Mouse (Mus musculus) heart, embryonic 16.5 days (tissue): Measurements from ENCODE around the gene Zfp683. TPM values are rescaled to one million over a fixed set of nuclear protein-coding genes. Genes with fewer than 3 reads are reported as not detected.

ENCODE experiments used
- ATAC-seq: fragments of 200-750 bp; cut with Nextera tagmentation; replicated peaks from 2 replicates; pipeline ENCODE4 v1.8.0; 2017; ENCODE audit warnings: moderate number of reproducible peaks; ENCODE audit not compliant: insufficient read depth, low FRiP score; ENCODE audit errors: extremely low read depth
- H3K27ac ChIP-seq: fragments of 300-500 bp; sonication (generic); 2 replicates; pipeline ENCODE4 v1.5.1; 2014; ENCODE audit warnings: mild to moderate bottlenecking, low read length, control low read depth, moderate library complexity
- H3K27me3 ChIP-seq: fragments of 300-500 bp; sonication (generic); 2 replicates; pipeline ENCODE4 v1.6.1; 2014; ENCODE audit warnings: low read length, mixed read lengths; ENCODE audit not compliant: control insufficient read depth, insufficient read depth
- H3K36me3 ChIP-seq: fragments of 300-500 bp; sonication (generic); 2 replicates; pipeline ENCODE4 v1.6.1; 2014; ENCODE audit not compliant: control insufficient read depth, insufficient read depth
- H3K4me1 ChIP-seq: fragments of 300-500 bp; sonication (generic); 2 replicates; pipeline ENCODE4 v1.6.1; 2014; ENCODE audit warnings: low read length, mixed read lengths; ENCODE audit not compliant: control insufficient read depth, insufficient read depth
- H3K4me2 ChIP-seq: fragments of 300-500 bp; sonication (generic); 2 replicates; pipeline ENCODE4 v1.6.1; 2014; ENCODE audit warnings: low read depth, mild to moderate bottlenecking, control low read depth, low read length
- H3K4me3 ChIP-seq: fragments of 300-500 bp; sonication (generic); 2 replicates; pipeline ENCODE4 v1.5.1; 2014; ENCODE audit warnings: mild to moderate bottlenecking, control low read depth, low read length
- H3K9ac ChIP-seq: fragments of 300-500 bp; sonication (generic); 2 replicates; pipeline ENCODE4 v1.6.1; 2014; ENCODE audit warnings: low read length, control low read depth
- H3K9me3 ChIP-seq: fragments of 300-500 bp; sonication (generic); replicated peaks from 2 replicates; pipeline ENCODE4 v1.6.1; 2016; ENCODE audit warnings: low read length; ENCODE audit not compliant: control insufficient read depth
- WGBS: fragments of 180-500 bp; shearing (Covaris S2); extraction: QIAGEN DNeasy Blood & Tissue Kit; methylation state at CpG from one replicate; pipeline ENCODE4 v1.1.7; 2014; 5-methylcytosine and 5-hydroxymethylcytosine counted together
- polyA plus RNA-seq: library from polyadenylated mRNA; unstranded; fragments of >200 nt; fragmentation: Nextera tagmentation; extraction: Ambion mirVana; gene quantifications from 2 replicates; pipeline ENCODE4 v1.2.1, GENCODE M21; 2015

The Zfp683 gene
- polyA plus RNA-seq, 1 experiment from 2014 or later = 0.09 TPM

DNA sequence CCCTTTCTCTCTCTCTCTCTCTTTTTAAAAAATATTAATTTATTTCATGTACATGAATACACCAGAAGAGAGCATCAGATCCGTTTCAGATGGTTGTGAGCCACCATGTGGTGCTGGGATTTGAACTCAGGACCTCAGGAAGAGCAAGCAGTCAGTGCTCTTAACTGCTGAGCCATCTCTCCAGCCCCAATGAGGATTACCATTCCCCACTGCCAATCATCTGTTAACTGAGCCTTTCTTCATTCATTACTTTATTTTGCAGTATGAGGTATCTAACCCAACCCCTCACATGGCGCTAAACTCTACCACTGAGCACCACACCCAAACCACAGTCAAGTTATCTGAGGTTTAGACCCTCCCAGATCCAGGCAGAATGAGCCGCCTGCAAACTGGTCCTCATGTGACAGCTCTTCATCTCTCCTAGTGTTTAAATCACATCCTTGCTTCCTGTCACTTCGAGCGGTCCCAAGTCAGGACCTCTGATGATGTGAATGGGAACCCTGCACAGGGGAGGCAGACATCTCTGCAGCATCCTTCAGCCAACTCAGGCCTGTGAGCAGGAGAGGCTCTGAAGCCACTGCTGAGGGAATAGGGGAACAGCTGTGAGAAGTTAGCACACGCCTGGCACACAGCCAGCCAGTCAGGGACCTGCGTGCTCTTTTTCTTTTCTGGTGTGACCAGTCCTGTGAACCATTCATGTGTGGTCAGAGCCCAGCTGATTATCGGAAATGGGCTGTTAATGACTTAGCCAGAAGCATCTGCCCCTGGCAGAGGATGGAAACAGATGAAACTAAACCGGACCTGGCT, 12.1 kb upstream of the Zfp683 start:
- no peak overlapping the region for H3K4me3 ChIP-seq
- H3K27ac ChIP-seq = no peak overlapping the region
- no peak; the same call in 1 of the 2 replicates for ATAC-seq
- H3K4me1 ChIP-seq = no peaks in the 10 kb centered on the region
- no peak overlapping the region for H3K4me2 ChIP-seq
- WGBS = 32% methylated on average over 9 of the region's 9 CpGs
- H3K9me3 ChIP-seq = no peaks in the 10 kb centered on the region
- H3K27me3 ChIP-seq = no peaks in the 10 kb centered on the region
- H3K36me3 ChIP-seq = no peaks in the 10 kb centered on the region
- no peak overlapping the region for H3K9ac ChIP-seq

DNA sequence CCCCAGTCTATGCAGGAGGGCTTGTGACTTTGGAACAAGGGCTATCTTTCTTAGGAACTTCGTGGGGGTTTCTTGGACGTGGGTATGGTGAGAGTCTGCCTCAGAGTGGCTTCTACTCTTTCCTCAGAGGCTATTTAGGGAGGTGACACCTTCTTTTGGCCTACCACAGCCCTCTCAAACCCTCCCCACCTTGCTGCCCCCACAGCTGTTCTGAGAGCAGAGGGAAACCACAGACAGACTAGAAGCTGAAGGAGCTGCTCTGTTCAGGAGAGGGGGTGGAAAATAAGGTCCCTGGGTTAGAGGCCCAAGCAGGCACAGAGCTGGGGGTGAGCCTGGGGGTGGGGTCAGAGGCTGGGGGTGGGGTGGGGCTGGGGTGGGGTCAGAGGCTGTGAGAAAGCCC, 10.6 kb upstream of the Zfp683 start:
- Histone ChIP-seq H3K9me3 (no peaks in the 10 kb centered on the region), H3K4me2 (no peak overlapping the region), H3K27me3 (no peaks in the 10 kb centered on the region), H3K4me1 (no peaks in the 10 kb centered on the region), H3K9ac (no peak overlapping the region), H3K27ac (no peak overlapping the region), H3K4me3 (no peak overlapping the region), H3K36me3 (no peaks in the 10 kb centered on the region)
- no peak for ATAC-seq
- whole genome bisulfite sequencing = 34% methylated on average over 2 of the region's 2 CpGs

DNA sequence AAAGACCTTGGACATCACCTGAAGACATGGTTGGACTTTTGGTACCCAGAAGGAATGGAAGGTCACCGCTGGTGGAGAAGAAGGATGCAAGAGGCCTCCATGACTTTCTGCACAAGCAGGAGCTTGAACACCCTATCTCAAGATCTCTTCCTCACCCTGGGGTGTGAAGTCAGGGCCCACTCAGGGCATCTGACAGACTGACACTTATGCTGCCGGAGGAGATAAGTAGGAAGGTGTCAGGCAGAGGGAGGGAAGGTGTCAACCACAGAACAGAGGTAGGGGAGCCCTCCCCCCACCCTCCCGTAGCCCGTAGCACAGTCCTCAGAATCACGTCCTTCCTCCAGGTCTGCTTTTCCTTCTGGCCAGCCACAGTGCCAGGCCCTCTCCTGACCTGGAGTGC, 6.0 kb upstream of the Zfp683 start:
- no peak for ATAC-seq
- Histone ChIP-seq H3K4me3 (no peak overlapping the region), H3K9ac (no peak overlapping the region), H3K27me3 (no peaks in the 10 kb centered on the region), H3K9me3 (no peaks in the 10 kb centered on the region), H3K36me3 (no peaks in the 10 kb centered on the region), H3K4me2 (no peak overlapping the region), H3K27ac (no peak overlapping the region), H3K4me1 (peaks cover 6% of the 10 kb centered on the region)
- WGBS = 28% methylated on average over 5 of the region's 5 CpGs

DNA sequence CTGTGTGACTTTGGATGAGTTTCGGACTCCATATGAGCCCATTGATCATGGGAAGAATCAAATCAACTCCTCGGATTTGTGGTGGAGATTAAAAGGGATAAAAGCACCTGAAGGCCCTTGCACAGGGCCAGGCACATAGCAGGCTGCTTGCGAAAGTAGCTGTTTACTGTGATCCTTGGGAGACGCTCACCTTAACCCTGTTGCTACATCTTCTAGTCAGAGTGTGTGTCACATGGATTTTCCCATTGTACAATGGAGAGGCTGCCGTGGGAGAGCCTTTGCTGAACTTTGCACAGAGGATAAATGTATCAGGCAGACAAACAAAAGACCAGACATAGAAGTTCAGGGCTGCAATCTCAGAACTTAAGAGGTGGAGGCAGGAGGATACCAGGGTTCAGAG, 1.7 kb upstream of the Zfp683 start:
- H3K36me3 ChIP-seq = no peaks in the 10 kb centered on the region
- no peak overlapping the region for H3K27ac ChIP-seq
- no peak overlapping the region for H3K4me3 ChIP-seq
- no peak overlapping the region for H3K9ac ChIP-seq
- no peak overlapping the region for H3K4me2 ChIP-seq
- no peak for ATAC-seq
- H3K27me3 ChIP-seq = no peaks in the 10 kb centered on the region
- H3K4me1 ChIP-seq = peaks cover 11% of the 10 kb centered on the region
- H3K9me3 ChIP-seq = no peaks in the 10 kb centered on the region
- 83% methylated on average over 5 of the region's 5 CpGs for WGBS

DNA sequence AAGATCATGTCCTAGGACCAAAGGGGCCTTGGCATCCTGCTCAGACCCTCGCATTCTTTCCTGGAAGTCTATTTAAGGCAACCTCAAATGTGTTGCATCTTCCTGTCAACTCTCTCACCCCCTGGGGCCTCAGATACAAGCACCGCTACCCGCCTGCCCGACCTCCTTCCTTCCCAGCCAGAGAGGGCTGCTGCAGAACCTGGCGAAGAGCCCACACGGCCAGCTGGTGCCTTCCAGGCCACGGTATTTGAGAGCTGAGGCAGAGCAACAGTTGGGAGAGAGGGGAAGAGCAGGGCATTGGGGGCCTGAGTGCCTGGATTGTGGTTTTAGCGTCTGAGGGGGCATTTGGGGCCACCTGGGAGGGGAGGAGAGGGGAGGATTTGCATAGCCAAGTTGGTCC, 1.1 kb upstream of the Zfp683 start:
- H3K27me3 ChIP-seq = no peaks in the 10 kb centered on the region
- no peak overlapping the region for H3K4me2 ChIP-seq
- WGBS = 4% methylated on average over 8 of the region's 8 CpGs
- H3K9me3 ChIP-seq = no peaks in the 10 kb centered on the region
- H3K4me1 ChIP-seq = peaks cover 11% of the 10 kb centered on the region
- no peaks in the 10 kb centered on the region for H3K36me3 ChIP-seq
- H3K9ac ChIP-seq = no peak overlapping the region
- ATAC-seq = 0 out of 2 replicates have a peak, but pooled peaks have one; percentile 40
- no peak overlapping the region for H3K27ac ChIP-seq
- no peak overlapping the region for H3K4me3 ChIP-seq

DNA sequence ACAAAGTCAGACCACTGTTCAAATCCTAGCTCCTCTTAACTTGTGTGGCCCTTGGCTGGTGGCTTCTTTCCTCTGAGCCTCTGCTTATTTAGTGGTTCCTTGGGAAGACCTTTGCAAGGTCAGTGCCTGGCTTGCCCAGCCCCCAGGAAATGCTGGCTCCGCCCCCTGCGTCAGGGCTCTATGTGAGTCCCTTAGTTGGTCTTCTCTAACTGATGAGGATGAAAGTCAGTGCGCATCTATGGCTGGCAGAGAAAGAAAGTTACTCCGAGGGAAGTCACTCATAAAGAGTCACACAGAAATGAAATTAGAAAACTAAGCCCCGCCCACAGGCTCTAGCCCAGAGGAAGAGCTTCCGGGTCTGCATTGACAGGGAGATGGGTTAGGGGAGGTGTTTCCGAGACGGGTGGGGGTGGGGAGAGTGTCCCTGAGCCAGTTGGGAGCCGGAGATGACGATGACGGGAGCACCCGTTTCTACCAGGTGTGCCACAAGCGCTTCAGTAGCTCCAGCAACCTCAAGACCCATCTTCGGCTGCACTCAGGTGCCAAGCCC, 4.6 kb downstream of the Zfp683 start:
- 24% methylated on average over 14 of the region's 14 CpGs for WGBS
- peaks cover 6% of the 10 kb centered on the region for H3K4me1 ChIP-seq
- H3K9ac ChIP-seq = no peak overlapping the region
- peaks cover 3% of the 10 kb centered on the region; the same call in 1 of the 2 replicates for H3K27me3 ChIP-seq
- H3K9me3 ChIP-seq = no peaks in the 10 kb centered on the region
- H3K27ac ChIP-seq = no peak overlapping the region
- peak overlapping the region; percentile 48 for H3K4me2 ChIP-seq
- 0 out of 2 replicates have a peak overlapping the region, but pooled peaks have one; percentile 7 for H3K4me3 ChIP-seq
- no peak for ATAC-seq
- no peaks in the 10 kb centered on the region for H3K36me3 ChIP-seq

DNA sequence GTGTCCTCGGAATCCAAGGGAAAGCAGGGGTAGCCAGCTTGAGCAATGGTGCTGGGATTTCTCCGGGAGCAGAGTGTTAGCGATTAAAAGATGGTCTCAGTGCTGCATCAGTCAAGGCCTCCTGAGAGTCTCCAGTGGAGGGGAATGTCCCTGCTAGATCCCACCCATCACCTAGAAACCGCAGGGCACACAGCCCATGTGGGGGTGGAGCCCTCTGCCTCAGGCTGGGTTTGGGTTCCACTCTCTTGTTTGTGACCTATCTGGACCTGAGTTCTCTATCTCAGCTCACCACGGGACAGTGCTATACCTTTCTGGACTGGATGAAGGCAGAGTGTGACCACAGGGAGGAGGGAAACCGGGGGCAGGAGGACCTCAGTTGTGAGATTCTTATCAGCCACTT, 5.3 kb downstream of the Zfp683 start:
- Histone ChIP-seq H3K4me2 (no peak overlapping the region; the same call in 1 of the 2 replicates), H3K4me1 (peaks cover 6% of the 10 kb centered on the region), H3K27ac (no peak overlapping the region), H3K36me3 (no peaks in the 10 kb centered on the region), H3K27me3 (peaks cover 3% of the 10 kb centered on the region; the same call in 1 of the 2 replicates), H3K9ac (no peak overlapping the region), H3K4me3 (no peak overlapping the region), H3K9me3 (no peaks in the 10 kb centered on the region)
- no peak for ATAC-seq
- WGBS = 68% methylated on average over 6 of the region's 6 CpGs

DNA sequence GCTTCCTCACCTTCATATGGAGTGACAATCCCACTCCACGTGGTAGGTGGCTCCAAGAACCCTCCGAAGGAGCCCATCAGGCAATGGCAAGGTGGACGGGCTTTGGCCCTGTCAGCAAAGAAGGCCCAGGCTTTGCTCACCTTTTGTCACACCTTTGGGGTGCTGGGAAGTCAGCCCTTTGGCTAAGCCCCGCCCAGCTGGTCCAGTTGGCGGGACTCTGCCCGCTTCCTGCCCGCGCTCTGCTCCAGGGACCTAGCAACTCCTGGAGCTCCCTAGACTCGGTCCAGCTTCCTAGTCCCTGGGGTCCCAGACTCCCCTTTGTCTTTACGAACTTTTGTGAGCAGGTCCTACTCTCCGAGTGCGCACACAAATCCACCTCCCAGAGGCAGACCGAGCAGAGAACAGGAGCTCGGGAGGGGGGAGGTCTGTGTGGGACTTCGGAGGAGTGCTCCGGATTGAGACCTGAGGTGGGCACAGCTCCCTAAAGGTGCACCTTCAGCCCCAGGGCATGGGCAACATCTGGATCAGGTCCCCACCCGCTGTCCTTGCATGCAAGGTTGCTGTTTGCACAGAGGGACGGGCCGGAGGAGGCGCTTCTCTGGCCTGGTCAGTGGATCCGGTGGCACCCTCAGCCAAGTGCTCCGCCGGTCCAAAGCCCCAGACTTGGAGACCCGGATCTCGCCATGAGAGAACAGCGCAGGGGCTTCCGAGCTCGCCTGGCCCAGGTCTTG, 6.7 kb downstream of the Zfp683 start, which contains the start of gene Crybg2:
Crybg2 (plus strand) TSS at position 681 of the 731 bp plus-strand sequence.
- H3K4me3 ChIP-seq = no peak within 1 kb of the TSS
- ATAC-seq = no peak
- 48% methylated on average over 28 of the region's 28 CpGs for WGBS
- no peaks in the 10 kb centered on the region for H3K9me3 ChIP-seq
- peak within 1 kb of the TSS; percentile 49 for H3K27ac ChIP-seq
- no peak within 1 kb of the TSS for H3K4me2 ChIP-seq
- peaks cover 6% of the 10 kb centered on the region for H3K4me1 ChIP-seq
- H3K9ac ChIP-seq = no peak within 1 kb of the TSS
- no peaks in the 10 kb centered on the region for H3K36me3 ChIP-seq
- peaks cover 8% of the 10 kb centered on the region for H3K27me3 ChIP-seq
